Mouse (Mus musculus) frontal cortex, postnatal 25 days (tissue): Measurements from ENCODE around the gene Gm15097.
"Not testable (repeated sequence)": the region's sequence is repeated elsewhere in the genome, so short reads cannot be mapped to it uniquely, and the experiment has no call there.

Experiments used
- DNase-seq, 2 experiments: peaks; one replicate each; pipeline ENCODE4 v3.0.0; 2022; ENCODE audit warnings: low spot score in 2 of 2

Gene Gm15097

DNA sequence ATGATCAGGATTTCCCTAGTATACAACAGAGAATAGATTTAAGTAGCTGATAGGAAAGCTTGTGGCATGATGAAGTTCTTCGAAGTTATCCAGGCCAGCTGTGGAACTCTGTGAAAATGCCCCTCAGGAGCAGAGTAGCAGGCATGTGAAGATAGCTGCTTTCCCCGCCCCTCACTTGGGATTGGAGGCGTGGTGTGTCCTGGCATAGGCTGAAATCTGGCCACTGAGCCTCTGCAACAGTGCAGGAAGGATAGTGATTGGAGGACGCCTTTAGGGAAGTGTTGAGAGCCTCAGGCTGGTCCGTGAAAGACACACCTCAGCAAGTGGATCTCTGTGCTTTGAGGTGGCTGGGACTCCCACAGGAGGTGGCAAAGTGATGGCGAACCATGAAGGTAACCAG is at the start of gene Gm15097:
TSS of gene Gm15097 (plus strand) at position 301 of the 400 bp plus-strand sequence.
- DNase-seq, result not testable (repeated sequence)

DNA sequence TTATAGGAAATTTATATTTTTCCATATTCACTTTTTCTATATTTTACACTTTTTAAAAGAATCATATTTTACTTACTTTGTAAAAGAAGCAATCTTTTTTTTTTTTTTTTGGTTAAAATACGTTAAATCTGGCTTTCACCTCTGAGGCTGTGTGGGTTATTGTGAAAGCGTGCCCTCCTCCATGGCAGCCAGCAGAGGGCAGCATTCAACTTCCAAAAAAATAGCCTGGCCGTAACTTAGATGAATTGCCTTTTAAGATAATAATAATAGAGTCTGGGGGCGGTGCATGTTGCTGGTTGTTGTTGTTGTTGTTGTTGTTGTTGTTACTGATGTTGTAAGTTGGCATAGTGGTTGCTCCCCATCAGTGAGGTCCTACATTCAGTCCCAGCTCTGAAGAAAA is 21.4 kb upstream of the Gm15097 start:
- not testable (repeated sequence) for DNase-seq

DNA sequence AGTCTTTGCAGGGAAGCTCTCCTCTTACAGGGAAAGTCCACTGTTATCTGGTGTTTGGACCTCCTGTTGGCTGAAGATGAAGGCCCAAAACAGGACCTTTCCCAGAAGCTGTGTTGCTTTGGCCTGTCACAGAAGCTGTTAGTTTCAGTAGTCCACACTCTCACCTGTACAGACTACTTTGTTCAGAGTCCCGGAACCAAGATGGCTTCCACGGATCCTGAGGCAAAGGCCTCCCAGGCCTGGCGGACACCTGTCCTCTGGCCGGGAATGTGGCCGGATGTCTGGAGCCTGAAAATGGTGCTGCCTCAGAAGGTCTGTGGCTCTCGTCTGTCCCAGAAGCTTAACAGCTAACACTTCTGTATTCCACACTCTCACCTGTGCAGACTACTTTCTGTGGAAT is 26.9 kb downstream of the Gm15097 start:
- not testable (repeated sequence) for DNase-seq
